In genomic region chr15:81917621-81918463, GRCm38 (mm10) we compare ENCODE assay signal across 8 mouse cellular contexts. TPM values are rescaled to one million over a fixed set of nuclear protein-coding genes. Genes with fewer than 3 reads are reported as not detected.
DNase-seq lines count a peak whose midpoint lies in the region; ATAC-seq and TF ChIP-seq lines count a peak whose summit lies in the region.

No protein-coding gene starts in this region.

- peaks cover 4% of the 10 kb centered on the region; the same call in 1 of the 2 replicates for H3K4me1 ChIP-seq in forebrain, embryonic 13.5 days
- H3K4me1 ChIP-seq in thymus, adult 2 months (replicated peaks; ENCODE audit: control insufficient read depth, insufficient read depth, low read length) = no peaks in the 10 kb centered on the region

- no peaks in the 10 kb centered on the region for H3K9me3 ChIP-seq in forebrain, embryonic 13.5 days (replicated peaks)

- H3K27ac ChIP-seq in forebrain, embryonic 13.5 days = no peak overlapping the region
- H3K27ac ChIP-seq in thymus, adult 2 months (ENCODE audit: control insufficient read depth, insufficient read depth, low read length) = no peak overlapping the region

- no peak overlapping the region for H3K4me2 ChIP-seq in forebrain, embryonic 13.5 days

- no peak for TF ChIP-seq POLR2A in thymus, adult 2 months (IDR thresholded peaks at IDR 0.05; ENCODE audit: control insufficient read depth, extremely low read depth, insufficient read depth, low read length, poor library complexity)

- WGBS in forebrain, embryonic 13.5 days = 61% methylated on average over 6 of the region's 6 CpGs
- 68% methylated on average over 6 of the region's 6 CpGs for WGBS in thymus, adult 2 months

- ATAC-seq in forebrain, embryonic 13.5 days = 0 out of 2 replicates have a peak, but pooled peaks have one; percentile 37

- H3K36me3 ChIP-seq in forebrain, embryonic 13.5 days (ENCODE audit: poor library complexity, severe bottlenecking) = peaks cover 56% of the 10 kb centered on the region
- peaks cover 36% of the 10 kb centered on the region for H3K36me3 ChIP-seq in thymus, adult 2 months (ENCODE audit: control insufficient read depth, insufficient read depth, low read length)

- H3K27me3 ChIP-seq in forebrain, embryonic 13.5 days = no peaks in the 10 kb centered on the region
- H3K27me3 ChIP-seq in thymus, adult 2 months (ENCODE audit: control insufficient read depth, insufficient read depth, low read length) = no peaks in the 10 kb centered on the region

- no peak overlapping the region for H3K4me3 ChIP-seq in forebrain, embryonic 13.5 days
- H3K4me3 ChIP-seq in thymus, adult 2 months (ENCODE audit: control insufficient read depth, insufficient read depth, low read length) = no peak overlapping the region

- peak; percentile 55 for DNase-seq in ovary, postnatal 14 days (ENCODE audit: low spot score)
- no peak for DNase-seq in ovary, adult 18-20 months (ENCODE audit: low spot score)
- peak; percentile 47 for DNase-seq in c-Kit-negative CD71-positive TER-119-positive erythroid progenitor cells, embryonic 14.5 days (ENCODE audit: low read depth, low spot score)
- DNase-seq in induced T-regulatory cell, adult 2 months (ENCODE audit: low read depth) = peak; percentile 83
- peak; percentile 83 for DNase-seq in liver
- DNase-seq in natural killer cell, adult 2 months (ENCODE audit: low spot score in 2 of 2) = peak; percentile 39 to 68
- peak; percentile 84 for DNase-seq in thymus, adult 2 months

- peak; percentile 80; the same call in 1 of the 2 replicates for TF ChIP-seq CTCF in thymus, adult 2 months (IDR thresholded peaks at IDR 0.05; ENCODE audit: borderline replicate concordance, control insufficient read depth, extremely low read depth, insufficient read depth, low read length, poor library complexity)

- no peak overlapping the region for H3K9ac ChIP-seq in forebrain, embryonic 13.5 days

RNA-seq across cellular contexts. Expression of gene Polr3h, which starts 8.2 kb away (rescaled TPM):
- 85.7 and 86.0 TPM in 2 replicates for polyA plus RNA-seq in forebrain, embryonic 13.5 days (2015; fragmentation: Nextera tagmentation; extraction: Ambion mirVana)
- polyA plus RNA-seq in thymus, adult 2 months (2012; rRNA removed) = 16.7 and 17.5 TPM in 2 replicates

RNA-seq across cellular contexts. Expression of gene Csdc2, which starts 18.7 kb away (rescaled TPM):
- 60.6 and 74.9 TPM in 2 replicates for polyA plus RNA-seq in forebrain, embryonic 13.5 days (2015; fragmentation: Nextera tagmentation; extraction: Ambion mirVana)
- 1.9 and 6.8 TPM in 2 replicates for polyA plus RNA-seq in thymus, adult 2 months (2012; rRNA removed)

RNA-seq across cellular contexts. Expression of gene Pmm1, which starts 42.9 kb away (rescaled TPM):
- 62.2 and 62.5 TPM in 2 replicates for polyA plus RNA-seq in forebrain, embryonic 13.5 days (2015; fragmentation: Nextera tagmentation; extraction: Ambion mirVana)
- 64.1 and 68.7 TPM in 2 replicates for polyA plus RNA-seq in thymus, adult 2 months (2012; rRNA removed)

RNA-seq across cellular contexts. Expression of gene Aco2, which starts 45.7 kb away (rescaled TPM):
- 202 and 211 TPM in 2 replicates for polyA plus RNA-seq in forebrain, embryonic 13.5 days (2015; fragmentation: Nextera tagmentation; extraction: Ambion mirVana)
- polyA plus RNA-seq in thymus, adult 2 months (2012; rRNA removed) = 342 and 377 TPM in 2 replicates

RNA-seq across cellular contexts. Expression of gene Phf5a, which starts 46.1 kb away (rescaled TPM):
- polyA plus RNA-seq in forebrain, embryonic 13.5 days (2015; fragmentation: Nextera tagmentation; extraction: Ambion mirVana) = 159 and 177 TPM in 2 replicates
- 71.7 and 87.9 TPM in 2 replicates for polyA plus RNA-seq in thymus, adult 2 months (2012; rRNA removed)
